Mouse (Mus musculus): ENCODE measurements at regions not wholly inside any gene's neighbourhood (a gene's known extent, or its start where the extent isn't known, plus 50 kb on each side); places are given as distances from the start of the nearest gene placed in this dataset.

DNA sequence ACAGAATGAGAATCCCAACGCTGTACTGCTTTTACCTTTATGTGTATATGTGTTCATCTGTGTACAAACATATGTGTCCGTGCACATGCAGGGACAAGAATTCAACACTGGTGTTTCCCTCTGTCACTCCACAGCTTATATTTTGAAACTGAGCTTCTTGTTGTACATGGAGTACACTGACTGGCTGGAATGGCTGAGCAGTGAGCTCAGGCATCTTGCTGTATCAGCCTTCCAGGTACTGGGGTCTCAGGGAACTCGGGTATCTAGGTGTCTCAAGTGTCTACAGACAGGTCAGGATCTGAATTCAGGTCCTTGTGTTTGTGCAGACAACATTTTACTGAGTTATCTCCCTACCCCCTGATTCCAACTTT is 341.6 kb upstream of the Thbs1 start:
- TF ChIP-seq POLR2A (IDR thresholded peaks at IDR 0.05; ENCODE audit: borderline replicate concordance, low read depth, low read length) (no peak), CTCF (IDR thresholded peaks at IDR 0.05; ENCODE audit: low read depth, low read length) (no peak)
